24 mouse cellular contexts compared by ENCODE assay signal in genomic region chr7:100238271-100238670, GRCm38 (mm10). TPM values are rescaled to one million over a fixed set of nuclear protein-coding genes. Genes with fewer than 3 reads are reported as not detected.
A peak's percentile ranks its signal among the peaks of the same experiment; 100 is the strongest.
DNase-seq lines count a peak whose midpoint lies in the region; ATAC-seq and TF ChIP-seq lines count a peak whose summit lies in the region.
"Had no signal": no experiment of that assay in that cellular context is flagged by ENCODE, and none has a peak within 500 bp of the region (broad histone marks: within the 10 kb centered on the region; RNA-seq: fewer than 3 reads in every experiment).

No protein-coding gene starts in this region.

- no peaks in the 10 kb centered on the region for H3K79me2 ChIP-seq in heart, adult 2 months (replicated peaks; ENCODE audit: control insufficient read depth, insufficient read depth, low read length)
- H3K79me2 ChIP-seq in MEL (ENCODE audit: control insufficient read depth, insufficient read depth, low read length, poor library complexity): no peaks in the 10 kb centered on the region

- H3K27me3 ChIP-seq in heart, adult 2 months (ENCODE audit: control insufficient read depth, insufficient read depth, low read length): no peaks in the 10 kb centered on the region
- H3K27me3 ChIP-seq in heart, embryonic 12.5 days (replicated peaks): no peaks in the 10 kb centered on the region
- H3K27me3 ChIP-seq in MEL (ENCODE audit: control insufficient read depth in 1 of 2, insufficient read depth in 2 of 2, low read length in 2 of 2): no peaks in the 10 kb centered on the region
- no peaks in the 10 kb centered on the region for H3K27me3 ChIP-seq in hindbrain, embryonic 10.5 days (ENCODE audit: insufficient read depth, poor library complexity, severe bottlenecking)
- H3K27me3 ChIP-seq: CH12.LX had no signal

- H3K4me2 ChIP-seq in heart, embryonic 12.5 days: no peak overlapping the region

- TF ChIP-seq POLR2A in heart, adult 2 months (IDR thresholded peaks at IDR 0.05; ENCODE audit: insufficient read depth, low read depth, low read length): no peak
- TF ChIP-seq POLR2A in MEL (IDR thresholded peaks at IDR 0.05; ENCODE audit: control insufficient read depth in 1 of 2, insufficient read depth in 1 of 2, low read depth in 1 of 2, low read length in 2 of 2, poor library complexity in 1 of 2): no peak

- DNase-seq in heart, adult 2 months: no peak
- no peak for DNase-seq in heart, postnatal 25 days (ENCODE audit: low spot score)
- no peak for DNase-seq in heart, adult 8-10 months (ENCODE audit: low spot score)
- DNase-seq in 416B (ENCODE audit: low read depth) (peak; percentile 23), MEL (ENCODE audit: low read depth, low spot score) (peak; percentile 41)
- DNase-seq in B cell, adult 2 months: no peak
- no peak for DNase-seq in hindbrain, embryonic 10.5 days (ENCODE audit: low spot score)
- DNase-seq: adrenal gland, adult 2 months; adrenal gland, adult 8-10 months; adrenal gland, postnatal 10 days; adrenal gland, postnatal 14 days; adrenal gland, postnatal 25 days; adrenal gland, postnatal 36 days; cerebellum, adult 11 months; cerebellum, adult 11-12 months; cerebellum, adult 18-20 months; cerebellum, adult 2 months; cerebellum, adult 8-10 months had no signal

- 46% methylated on average over 1 of the region's 1 CpGs for WGBS in heart, adult 2 months
- WGBS in heart, embryonic 12.5 days: 79% methylated on average over 1 of the region's 1 CpGs
- 82% methylated on average over 1 of the region's 1 CpGs for WGBS in hindbrain, embryonic 10.5 days

- peaks cover 2% of the 10 kb centered on the region for H3K4me1 ChIP-seq in heart, adult 2 months (ENCODE audit: control insufficient read depth, insufficient read depth, low read length)
- H3K4me1 ChIP-seq in heart, embryonic 12.5 days (replicated peaks): no peaks in the 10 kb centered on the region
- H3K4me1 ChIP-seq in MEL (ENCODE audit: control insufficient read depth in 1 of 2, insufficient read depth in 2 of 2, low read length in 2 of 2): peaks cover 13 to 18% of the 10 kb centered on the region in 2 experiments
- peaks cover 4% of the 10 kb centered on the region; the same call in 1 of the 2 replicates for H3K4me1 ChIP-seq in hindbrain, embryonic 10.5 days (replicated peaks)

- no peak overlapping the region for H3K9ac ChIP-seq in heart, adult 2 months (ENCODE audit: low read depth, low read length)
- no peak overlapping the region for H3K9ac ChIP-seq in heart, embryonic 12.5 days
- no peak overlapping the region for H3K9ac ChIP-seq in MEL (ENCODE audit: control insufficient read depth, low read depth, low read length, poor library complexity, severe bottlenecking)

- peak; percentile 36; the same call in 1 of the 2 replicates for ATAC-seq in heart, embryonic 12.5 days (ENCODE audit: insufficient number of reproducible peaks, low FRiP score)
- ATAC-seq: activated CD4-positive, CD25-positive, alpha-beta regulatory T cell, adult 4 months; CD4-positive, CD25-positive, alpha-beta regulatory T cell, adult 4 months; Patski had no signal

- intact Hi-C loops in heart, adult 2 months (cut with DNase I): no loop called here
- intact Hi-C loops in heart, postnatal 25 days (cut with DNase I): no loop called here

- no peak for TF ChIP-seq EP300 in heart, adult 2 months (IDR thresholded peaks at IDR 0.05; ENCODE audit: insufficient read depth, low read depth, low read length)
- TF ChIP-seq EP300 in MEL (IDR thresholded peaks at IDR 0.05; ENCODE audit: low read depth in 1 of 2, low read length in 2 of 2): peak; percentile 26 to 47; a peak in 1 of 4 replicates

- H3K9me3 ChIP-seq in heart, embryonic 12.5 days (replicated peaks): no peaks in the 10 kb centered on the region
- no peaks in the 10 kb centered on the region for H3K9me3 ChIP-seq in MEL (replicated peaks; ENCODE audit: insufficient read depth, low read length)
- H3K9me3 ChIP-seq in hindbrain, embryonic 10.5 days: no peaks in the 10 kb centered on the region
- H3K9me3 ChIP-seq: G1E had no signal

- no peak for TF ChIP-seq RAD21 in MEL (IDR thresholded peaks at IDR 0.05; ENCODE audit: low read depth, low read length)

- H3K27ac ChIP-seq in heart, adult 2 months: 0 out of 2 replicates have a peak overlapping the region, but pooled peaks have one; percentile 0
- H3K27ac ChIP-seq in heart, embryonic 12.5 days (ENCODE audit: poor library complexity, severe bottlenecking): no peak overlapping the region
- H3K27ac ChIP-seq in MEL (ENCODE audit: control insufficient read depth, low read depth, low read length): no peak overlapping the region
- H3K27ac ChIP-seq in hindbrain, embryonic 10.5 days: no peak overlapping the region

- H3K4me3 ChIP-seq in heart, adult 2 months: no peak overlapping the region
- no peak overlapping the region for H3K4me3 ChIP-seq in heart, embryonic 12.5 days
- H3K4me3 ChIP-seq in MEL (ENCODE audit: control insufficient read depth in 1 of 2, insufficient read depth in 1 of 2, low read depth in 2 of 2, low read length in 2 of 2): no peak overlapping the region
- H3K4me3 ChIP-seq in hindbrain, embryonic 10.5 days: no peak overlapping the region

- TF ChIP-seq CTCF in heart, adult 2 months (IDR thresholded peaks at IDR 0.05): no peak
- TF ChIP-seq CTCF in MEL (IDR thresholded peaks at IDR 0.05 in 2 of 3, conservative IDR thresholded peaks at IDR 0.05 in 1 of 3; ENCODE audit: control insufficient read depth in 1 of 3, insufficient read depth in 1 of 3, low read depth in 2 of 3, low read length in 3 of 3, poor library complexity in 1 of 3, severe bottlenecking in 1 of 3): no peak

- H3K36me3 ChIP-seq in heart, adult 2 months (ENCODE audit: control insufficient read depth, insufficient read depth, low read length): peaks cover 2% of the 10 kb centered on the region; the same call in 1 of the 2 replicates
- no peaks in the 10 kb centered on the region for H3K36me3 ChIP-seq in heart, embryonic 12.5 days
- peaks cover 0 to 32% of the 10 kb centered on the region in 2 experiments; a peak in 2 of 4 replicates for H3K36me3 ChIP-seq in MEL (ENCODE audit: control insufficient read depth in 1 of 2, insufficient read depth in 2 of 2, low read length in 2 of 2)
- no peaks in the 10 kb centered on the region for H3K36me3 ChIP-seq in hindbrain, embryonic 10.5 days

TF ChIP-seq in MEL, 35 proteins besides CTCF, POLR2A, EP300 and RAD21:
- TF ChIP-seq RCOR1 (IDR thresholded peaks at IDR 0.05; ENCODE audit: low read depth, low read length) (0 out of 2 replicates have a peak, but pooled peaks have one; percentile 18), ETS1 (IDR thresholded peaks at IDR 0.05; ENCODE audit: low read depth, low read length) (peak; percentile 67), ZMIZ1 (IDR thresholded peaks at IDR 0.05; ENCODE audit: low read depth, low read length) (no peak), NRF1 (IDR thresholded peaks at IDR 0.05; ENCODE audit: insufficient read depth, low read depth, low read length, poor library complexity, severe bottlenecking) (no peak), USF2 (IDR thresholded peaks at IDR 0.05; ENCODE audit: borderline replicate concordance in 1 of 2, insufficient read depth in 1 of 2, low read depth in 1 of 2, low read length in 2 of 2) (no peak), GATA1 (IDR thresholded peaks at IDR 0.05; ENCODE audit: low read depth, low read length) (peak; percentile 66), BHLHE40 (IDR thresholded peaks at IDR 0.05; ENCODE audit: borderline replicate concordance, low read depth, low read length) (no peak), MXI1 (IDR thresholded peaks at IDR 0.05; ENCODE audit: low read depth, low read length) (0 out of 2 replicates have a peak, but pooled peaks have one; percentile 13), JUND (IDR thresholded peaks at IDR 0.05; ENCODE audit: low read depth, low read length) (no peak), MYC (IDR thresholded peaks at IDR 0.05; ENCODE audit: low read depth, low read length) (no peak)
TF ChIP-seq in MEL: peak in this region for 4.

RNA-seq across cellular contexts. Expression of gene Pgm2l1, which starts 11.1 kb away (rescaled TPM):
- total RNA-seq in heart, adult 2 months (2021): 1 to 10 TPM; 7.0 TPM
- 1.5 and 2.2 TPM in 2 replicates for polyA plus RNA-seq in heart, adult 2 months (2012; rRNA removed)
- 1 to 10 TPM; 5.6 to 7.7 TPM for total RNA-seq in heart, postnatal 25 days (2021)
- polyA plus RNA-seq in heart, embryonic 12.5 days (2016; fragmentation: Nextera tagmentation; extraction: Ambion mirVana): 1.9 and 3.2 TPM in 2 replicates
- 1 to 10 TPM; 5.5 to 7.9 (median 7.2) TPM for total RNA-seq in heart, adult 8-10 months (2022)
- 4.4 and 5.7 TPM in 2 replicates for total RNA-seq in MEL (2012; rRNA removed)
- polyA plus RNA-seq in MEL (2012; ENCODE audit: insufficient read depth in 1 of 2, insufficient read length in 2 of 2, low read depth in 1 of 2, low replicate concordance in 2 of 2, missing spikeins in 1 of 2): 10 to 100 TPM in 1 of 2 experiments, not detected in 1; 10.5 TPM
- 4.9 and 5.1 TPM in 2 replicates for polyA plus RNA-seq in hindbrain, embryonic 10.5 days (2016; fragmentation: Nextera tagmentation; extraction: Ambion mirVana)

RNA-seq across cellular contexts. Expression of gene P4ha3, which starts 47.0 kb away (rescaled TPM):
- total RNA-seq in heart, adult 2 months (2021): under 1 TPM; 0.16 to 0.45 TPM
- polyA plus RNA-seq in heart, adult 2 months (2012; rRNA removed): 0.33 and 0.38 TPM in 2 replicates
- total RNA-seq in heart, postnatal 25 days (2021): under 1 TPM; 0.45 to 0.73 TPM
- 13.8 and 15.4 TPM in 2 replicates for polyA plus RNA-seq in heart, embryonic 12.5 days (2016; fragmentation: Nextera tagmentation; extraction: Ambion mirVana)
- total RNA-seq in heart, adult 8-10 months (2022): under 1 TPM in 3 of 4 experiments, not detected in 1; 0.12 to 0.29 (median 0.16) TPM
- total RNA-seq in MEL (2012; rRNA removed): 0.35 and 0.39 TPM in 2 replicates
- not detected for polyA plus RNA-seq in MEL (2012; ENCODE audit: insufficient read depth in 1 of 2, insufficient read length in 2 of 2, low read depth in 1 of 2, low replicate concordance in 2 of 2, missing spikeins in 1 of 2)
- polyA plus RNA-seq in hindbrain, embryonic 10.5 days (2016; fragmentation: Nextera tagmentation; extraction: Ambion mirVana): 1.0 and 3.5 TPM in 2 replicates
- total RNA-seq: CH12.LX had no signal
- polyA plus RNA-seq: CD4-positive, CD25-positive, alpha-beta regulatory T cell, adult 4 months; G1E had no signal

Comparison
In these comparisons a context has a peak if more than half of its experiments do, and no peak if none do; other contexts are left out.
1. DNase-seq: peak in 416B (single experiment) and MEL (single experiment); none in heart, adult 2 months (0 of 2), heart, postnatal 25 days (single experiment), heart, adult 8-10 months (single experiment), B cell, adult 2 months (0 of 2) and hindbrain, embryonic 10.5 days (single experiment).